Mouse (Mus musculus): ENCODE results near the gene Sva.

Sva gene

GRCm38 (mm10) chr6:42038094-42038493, at the start of gene Sva:
Gene Sva, plus strand, starts transcription at chr6:42038394.
- DNase-seq, result no peak
